Mouse (Mus musculus) ES-Bruce4 (cell line): Measurements from ENCODE around the gene Scube1.

Experiments used
- CTCF ChIP-seq: IDR thresholded peaks from one replicate; pipeline ENCODE4 v1.8.1; 2011; ENCODE audit warnings: low read depth, low read length
- EP300 ChIP-seq: IDR thresholded peaks from 2 replicates; pipeline ENCODE4 v1.6.1; 2011; ENCODE audit warnings: low read depth, low read length; ENCODE audit not compliant: insufficient read depth

DNA sequence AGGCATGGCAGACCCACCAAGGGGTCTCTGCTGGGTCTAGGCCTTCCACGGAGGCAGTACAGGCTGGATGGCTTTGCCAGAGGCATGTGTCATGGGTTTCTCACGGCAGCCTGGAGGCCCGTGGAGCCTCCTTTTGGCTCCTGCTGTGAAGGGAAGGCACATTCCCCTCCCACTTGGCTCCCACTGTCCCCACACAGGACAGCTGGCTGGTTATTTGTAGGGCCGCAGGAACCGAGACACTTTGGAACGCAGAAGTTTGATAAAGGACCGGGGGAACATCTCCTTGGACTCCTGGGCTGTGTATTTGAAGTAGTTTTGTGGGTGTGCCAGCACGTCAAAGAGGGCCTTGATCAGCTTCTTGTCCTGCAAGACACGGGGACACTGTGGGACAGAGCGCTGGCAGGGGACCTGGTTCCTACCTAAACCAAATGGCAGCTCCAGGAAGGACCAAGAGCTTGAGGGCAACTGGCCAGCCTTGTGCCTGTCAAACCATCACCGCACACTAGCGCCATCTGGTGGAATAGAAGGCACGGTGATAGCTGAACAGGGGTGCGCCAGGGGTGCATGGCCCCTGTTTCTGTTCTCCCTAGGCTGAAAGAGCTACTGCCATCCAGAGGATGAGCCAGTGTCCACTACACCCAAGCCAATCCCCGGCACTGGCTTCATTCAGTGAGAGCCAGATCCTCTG is 117.6 kb downstream of the Scube1 start:
- TF ChIP-seq EP300 (no peak), CTCF (peak; percentile 93)
